Mouse (Mus musculus) C2C12 (cell line): ENCODE results near the gene Plxdc1.

Source experiments
- CTCF ChIP-seq: IDR thresholded peaks from one replicate; pipeline ENCODE4 v1.5.1; 2011; ENCODE audit not compliant: control insufficient read depth, insufficient read depth, insufficient read length
- USF1 ChIP-seq: IDR thresholded peaks from one replicate; pipeline ENCODE4 v1.6.1; 2011; ENCODE audit warnings: low read depth, mild to moderate bottlenecking, control low read depth, moderate library complexity

- no peak for TF ChIP-seq USF1
- no peak for TF ChIP-seq CTCF
Measured at GRCm38 (mm10) chr11:97953939-97954275, 32.3 kb downstream of the Plxdc1 start.
